Comparison of ENCODE assay signal across 8 mouse cellular contexts in the genomic region with DNA sequence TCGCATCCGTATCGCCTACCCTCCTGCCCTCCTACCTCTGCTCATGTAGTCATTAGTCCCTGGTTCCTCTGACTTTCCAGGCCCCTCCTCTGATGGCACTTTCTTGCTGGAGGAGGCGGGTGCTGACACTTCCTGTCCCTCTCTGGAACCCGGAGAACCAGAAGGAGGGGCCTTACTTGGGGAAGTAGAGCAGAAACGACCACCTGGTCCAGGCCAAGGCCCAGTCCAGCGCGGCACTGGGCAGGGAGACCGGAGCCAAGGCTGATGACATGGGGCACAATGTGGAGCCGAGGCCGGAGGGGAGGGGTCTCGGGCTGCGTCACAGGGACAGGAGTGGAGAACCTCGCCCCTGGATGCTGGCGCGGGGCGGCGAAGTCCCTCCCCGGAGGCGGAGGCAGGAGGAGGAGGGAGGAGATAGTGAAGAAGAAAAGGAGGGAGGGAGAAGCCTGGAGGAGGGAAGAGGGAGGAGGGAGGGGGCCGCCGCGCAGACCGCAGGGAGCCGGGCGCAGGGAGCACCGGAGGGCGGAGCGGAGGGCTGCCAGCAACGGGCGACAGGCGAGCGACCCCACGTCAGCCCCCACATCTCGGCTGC. TPM values are rescaled to one million over a fixed set of nuclear protein-coding genes. Genes with fewer than 3 reads are reported as not detected.
DNase-seq lines count a peak whose midpoint lies in the region; ATAC-seq lines count a peak whose summit lies in the region.

A gene (plus strand): TSS at position 451 of the 592 bp plus-strand sequence.

- peak within 1 kb of the TSS; percentile 85 for H3K9ac ChIP-seq in heart, embryonic 14.5 days (ENCODE audit: low read length)
- H3K9ac ChIP-seq in liver, embryonic 13.5 days = peak within 1 kb of the TSS; percentile 79
- H3K9ac ChIP-seq in stomach, embryonic 16.5 days (ENCODE audit: low read length) = peak within 1 kb of the TSS; percentile 85

- peak; percentile 89 for ATAC-seq in erythroid progenitor cell, adult 5-6 weeks (replicated peaks; ENCODE audit: low FRiP score, poor library complexity, severe bottlenecking)
- peak; percentile 91 for ATAC-seq in heart, embryonic 14.5 days (ENCODE audit: insufficient number of reproducible peaks, insufficient read depth, low FRiP score, low read depth)
- peak; percentile 88 for ATAC-seq in liver, embryonic 13.5 days (ENCODE audit: low read depth)
- peak; percentile 94 for ATAC-seq in stomach, embryonic 16.5 days (ENCODE audit: insufficient read depth, low FRiP score)

- no peaks in the 10 kb centered on the region for H3K27me3 ChIP-seq in heart, embryonic 14.5 days (ENCODE audit: control insufficient read depth, insufficient read depth, low read length)
- H3K27me3 ChIP-seq in liver, embryonic 13.5 days = no peaks in the 10 kb centered on the region
- no peaks in the 10 kb centered on the region for H3K27me3 ChIP-seq in stomach, embryonic 16.5 days (ENCODE audit: control insufficient read depth, insufficient read depth, low read length)

- peak within 1 kb of the TSS; percentile 70 to 83 for H3K4me3 ChIP-seq in heart, embryonic 14.5 days (ENCODE audit: control insufficient read depth in 1 of 2, insufficient read depth in 1 of 2, low read depth in 1 of 2, low read length in 2 of 2)
- H3K4me3 ChIP-seq in liver, embryonic 13.5 days (replicated peaks) = peak within 1 kb of the TSS; percentile 78
- H3K4me3 ChIP-seq in stomach, embryonic 16.5 days (replicated peaks; ENCODE audit: low read length) = peak within 1 kb of the TSS; percentile 74

- H3K4me2 ChIP-seq in heart, embryonic 14.5 days (ENCODE audit: low read length) = peak within 1 kb of the TSS; percentile 93
- H3K4me2 ChIP-seq in liver, embryonic 13.5 days = peak within 1 kb of the TSS; percentile 95
- peak within 1 kb of the TSS; percentile 94 for H3K4me2 ChIP-seq in stomach, embryonic 16.5 days (ENCODE audit: low read depth, low read length)

- WGBS in heart, embryonic 14.5 days = under 1% methylated on average over 20 of the region's 35 CpGs
- 1% methylated on average over 33 of the region's 35 CpGs for WGBS in liver, embryonic 13.5 days (ENCODE audit: insufficient replicate concordance)
- under 1% methylated on average over 27 of the region's 35 CpGs for WGBS in stomach, embryonic 16.5 days

- H3K4me1 ChIP-seq in heart, embryonic 14.5 days (ENCODE audit: control insufficient read depth in 2 of 2, insufficient read depth in 2 of 2, low read length in 2 of 2) = peaks cover 4 to 7% of the 10 kb centered on the region in 2 experiments; a peak in 3 of 4 replicates
- H3K4me1 ChIP-seq in liver, embryonic 13.5 days (replicated peaks) = peaks cover 34% of the 10 kb centered on the region
- H3K4me1 ChIP-seq in stomach, embryonic 16.5 days (ENCODE audit: control insufficient read depth, insufficient read depth, low read length) = peaks cover 14% of the 10 kb centered on the region

- H3K9me3 ChIP-seq in heart, embryonic 14.5 days (ENCODE audit: control insufficient read depth, low read length) = no peaks in the 10 kb centered on the region
- no peaks in the 10 kb centered on the region for H3K9me3 ChIP-seq in liver, embryonic 13.5 days (replicated peaks)
- H3K9me3 ChIP-seq in stomach, embryonic 16.5 days (replicated peaks; ENCODE audit: control insufficient read depth, low read length) = no peaks in the 10 kb centered on the region

- H3K27ac ChIP-seq in heart, embryonic 14.5 days (replicated peaks in 1 of 2; ENCODE audit: control insufficient read depth in 1 of 2, insufficient read depth in 1 of 2, low read depth in 2 of 2, low read length in 2 of 2) = peak within 1 kb of the TSS; percentile 66 to 76
- peak within 1 kb of the TSS; percentile 53 for H3K27ac ChIP-seq in liver, embryonic 13.5 days
- H3K27ac ChIP-seq in stomach, embryonic 16.5 days (ENCODE audit: low read length) = peak within 1 kb of the TSS; percentile 57

- DNase-seq in CD4-positive helper T cell, adult 2 months (ENCODE audit: low read depth, low spot score) = peak; percentile 92
- peak; percentile 87 for DNase-seq in brain, embryonic 18.5 days (ENCODE audit: low read depth, low spot score)
- DNase-seq in kidney, postnatal 14 days = peak; percentile 92
- DNase-seq in liver, embryonic 13.5 days = peak; percentile 77
- DNase-seq in neural tube, embryonic 10.5 days (ENCODE audit: extremely low spot score, low spot score) = peak; percentile 86

- H3K36me3 ChIP-seq in heart, embryonic 14.5 days (ENCODE audit: control insufficient read depth, insufficient read depth, low read length) = peaks cover 30% of the 10 kb centered on the region
- H3K36me3 ChIP-seq in liver, embryonic 13.5 days = peaks cover 23% of the 10 kb centered on the region
- no peaks in the 10 kb centered on the region for H3K36me3 ChIP-seq in stomach, embryonic 16.5 days (ENCODE audit: control insufficient read depth, insufficient read depth, low read length)

RNA-seq across cellular contexts. Expression of the gene that starts here (rescaled TPM):
- total RNA-seq in erythroid progenitor cell, adult 5-6 weeks (2015; ENCODE audit: low replicate concordance) = not detected in 2 replicates
- not detected in 2 replicates for total RNA-seq in erythroid progenitor cell, adult 5-6 weeks (2017; ENCODE audit: low replicate concordance)
- polyA plus RNA-seq in heart, embryonic 14.5 days (2014; fragmentation: Nextera tagmentation; extraction: Ambion mirVana) = 0.23 and 0.28 TPM in 2 replicates
- polyA plus RNA-seq in liver, embryonic 13.5 days (2015; fragmentation: Nextera tagmentation; extraction: Ambion mirVana) = 0.07 and 0.18 TPM in 2 replicates
- polyA plus RNA-seq in stomach, embryonic 16.5 days (2015; fragmentation: Nextera tagmentation; extraction: Ambion mirVana) = 0.46 and 0.47 TPM in 2 replicates

Comparison
In these comparisons a context has a peak if more than half of its experiments do, and no peak if none do; other contexts are left out.
1. Peak in every context shown above with its lines: DNase-seq, ATAC-seq, H3K4me3 ChIP-seq and H3K27ac ChIP-seq.
2. Peak in ATAC-seq in erythroid progenitor cell, adult 5-6 weeks; RNA of the gene not detected or under 1 TPM.
3. Peak in ATAC-seq, H3K4me3 ChIP-seq, H3K27ac ChIP-seq, H3K9ac ChIP-seq and H3K4me2 ChIP-seq in heart, embryonic 14.5 days; RNA of the gene not detected or under 1 TPM.
4. Peak in DNase-seq, ATAC-seq, H3K4me3 ChIP-seq, H3K27ac ChIP-seq, H3K9ac ChIP-seq and H3K4me2 ChIP-seq in liver, embryonic 13.5 days; RNA of the gene not detected or under 1 TPM.
5. Peak in ATAC-seq, H3K4me3 ChIP-seq, H3K27ac ChIP-seq, H3K9ac ChIP-seq and H3K4me2 ChIP-seq in stomach, embryonic 16.5 days; RNA of the gene not detected or under 1 TPM.